Mouse (Mus musculus): ENCODE measurements around the gene Lrch3. TPM values are rescaled to one million over a fixed set of nuclear protein-coding genes. Genes with fewer than 3 reads are reported as not detected.

Gene Lrch3
- polyA plus RNA-seq, 1 experiment = 32.5 TPM

- Histone ChIP-seq H3K27ac (ENCODE audit: insufficient read depth, low read length) (no peak overlapping the region), H3K27me3 (ENCODE audit: control insufficient read depth, insufficient read depth, low read length, poor library complexity, severe bottlenecking) (no peaks in the 10 kb centered on the region), H3K36me3 (ENCODE audit: control insufficient read depth, insufficient read depth, low read length, poor library complexity, severe bottlenecking) (peaks cover 4% of the 10 kb centered on the region), H3K9me3 (replicated peaks; ENCODE audit: control insufficient read depth, insufficient read depth, low read length, poor library complexity, severe bottlenecking) (no peaks in the 10 kb centered on the region), H3K4me1 (ENCODE audit: control insufficient read depth, insufficient read depth, low read length) (no peaks in the 10 kb centered on the region), H3K9ac (ENCODE audit: low read depth, poor library complexity, severe bottlenecking) (no peak overlapping the region), H3K4me3 (ENCODE audit: low read depth, low read length) (no peak overlapping the region)
- TF ChIP-seq EP300 (IDR thresholded peaks at IDR 0.05; ENCODE audit: insufficient read depth, low read depth, low read length) = no peak
Measured at GRCm38 (mm10) chr16:32881538-32881937, 32.4 kb upstream of the Lrch3 start.

GRCm38 (mm10) chr16:32887996-32888395 is 25.9 kb upstream of the Lrch3 start:
- H3K9ac ChIP-seq (ENCODE audit: low read depth, poor library complexity, severe bottlenecking) = no peak overlapping the region
- no peaks in the 10 kb centered on the region for H3K4me1 ChIP-seq (ENCODE audit: control insufficient read depth, insufficient read depth, low read length)
- TF ChIP-seq EP300 (IDR thresholded peaks at IDR 0.05; ENCODE audit: insufficient read depth, low read depth, low read length) = no peak
- TF ChIP-seq CTCF (IDR thresholded peaks at IDR 0.05; ENCODE audit: low read depth, low read length) = peak; percentile 51
- no peak for TF ChIP-seq POLR2A (IDR thresholded peaks at IDR 0.05; ENCODE audit: insufficient read depth, low read length)
- no peaks in the 10 kb centered on the region for H3K27me3 ChIP-seq (ENCODE audit: control insufficient read depth, insufficient read depth, low read length, poor library complexity, severe bottlenecking)
- no peak overlapping the region for H3K27ac ChIP-seq (ENCODE audit: insufficient read depth, low read length)
- no peak overlapping the region for H3K4me3 ChIP-seq (ENCODE audit: low read depth, low read length)
- peaks cover 18% of the 10 kb centered on the region for H3K36me3 ChIP-seq (ENCODE audit: control insufficient read depth, insufficient read depth, low read length, poor library complexity, severe bottlenecking)
- H3K9me3 ChIP-seq (replicated peaks; ENCODE audit: control insufficient read depth, insufficient read depth, low read length, poor library complexity, severe bottlenecking) = no peaks in the 10 kb centered on the region

- no peak overlapping the region for H3K4me3 ChIP-seq (ENCODE audit: low read depth, low read length)
- H3K9me3 ChIP-seq (replicated peaks; ENCODE audit: control insufficient read depth, insufficient read depth, low read length, poor library complexity, severe bottlenecking) = no peaks in the 10 kb centered on the region
- no peaks in the 10 kb centered on the region for H3K27me3 ChIP-seq (ENCODE audit: control insufficient read depth, insufficient read depth, low read length, poor library complexity, severe bottlenecking)
- no peak for TF ChIP-seq POLR2A (IDR thresholded peaks at IDR 0.05; ENCODE audit: insufficient read depth, low read length)
- no peak for TF ChIP-seq CTCF (IDR thresholded peaks at IDR 0.05; ENCODE audit: low read depth, low read length)
- TF ChIP-seq EP300 (IDR thresholded peaks at IDR 0.05; ENCODE audit: insufficient read depth, low read depth, low read length) = no peak
- no peaks in the 10 kb centered on the region for H3K4me1 ChIP-seq (ENCODE audit: control insufficient read depth, insufficient read depth, low read length)
- no peak overlapping the region for H3K9ac ChIP-seq (ENCODE audit: low read depth, poor library complexity, severe bottlenecking)
- H3K27ac ChIP-seq (ENCODE audit: insufficient read depth, low read length) = no peak overlapping the region
- peaks cover 27% of the 10 kb centered on the region for H3K36me3 ChIP-seq (ENCODE audit: control insufficient read depth, insufficient read depth, low read length, poor library complexity, severe bottlenecking)
Measured at GRCm38 (mm10) chr16:32889881-32890280, 24.0 kb upstream of the Lrch3 start.

GRCm38 (mm10) chr16:32896126-32896525 is 17.8 kb upstream of the Lrch3 start:
- Histone ChIP-seq H3K9me3 (replicated peaks; ENCODE audit: control insufficient read depth, insufficient read depth, low read length, poor library complexity, severe bottlenecking) (no peaks in the 10 kb centered on the region), H3K36me3 (ENCODE audit: control insufficient read depth, insufficient read depth, low read length, poor library complexity, severe bottlenecking) (peaks cover 28% of the 10 kb centered on the region), H3K4me1 (ENCODE audit: control insufficient read depth, insufficient read depth, low read length) (no peaks in the 10 kb centered on the region), H3K27me3 (ENCODE audit: control insufficient read depth, insufficient read depth, low read length, poor library complexity, severe bottlenecking) (no peaks in the 10 kb centered on the region), H3K27ac (ENCODE audit: insufficient read depth, low read length) (no peak overlapping the region), H3K9ac (ENCODE audit: low read depth, poor library complexity, severe bottlenecking) (no peak overlapping the region), H3K4me3 (ENCODE audit: low read depth, low read length) (no peak overlapping the region)
- TF ChIP-seq EP300 (IDR thresholded peaks at IDR 0.05; ENCODE audit: insufficient read depth, low read depth, low read length) (no peak), POLR2A (IDR thresholded peaks at IDR 0.05; ENCODE audit: insufficient read depth, low read length) (no peak), CTCF (IDR thresholded peaks at IDR 0.05; ENCODE audit: low read depth, low read length) (no peak)

- no peaks in the 10 kb centered on the region for H3K9me3 ChIP-seq (replicated peaks; ENCODE audit: control insufficient read depth, insufficient read depth, low read length, poor library complexity, severe bottlenecking)
- H3K36me3 ChIP-seq (ENCODE audit: control insufficient read depth, insufficient read depth, low read length, poor library complexity, severe bottlenecking) = peaks cover 17% of the 10 kb centered on the region
- no peaks in the 10 kb centered on the region for H3K27me3 ChIP-seq (ENCODE audit: control insufficient read depth, insufficient read depth, low read length, poor library complexity, severe bottlenecking)
- no peak for TF ChIP-seq POLR2A (IDR thresholded peaks at IDR 0.05; ENCODE audit: insufficient read depth, low read length)
- no peak overlapping the region for H3K27ac ChIP-seq (ENCODE audit: insufficient read depth, low read length)
- H3K4me1 ChIP-seq (ENCODE audit: control insufficient read depth, insufficient read depth, low read length) = no peaks in the 10 kb centered on the region
- no peak overlapping the region for H3K9ac ChIP-seq (ENCODE audit: low read depth, poor library complexity, severe bottlenecking)
- no peak overlapping the region for H3K4me3 ChIP-seq (ENCODE audit: low read depth, low read length)
Measured at GRCm38 (mm10) chr16:32901360-32902050, 12.4 kb upstream of the Lrch3 start.

- H3K4me3 ChIP-seq (ENCODE audit: low read depth, low read length) = no peak overlapping the region
- TF ChIP-seq POLR2A (IDR thresholded peaks at IDR 0.05; ENCODE audit: insufficient read depth, low read length) (no peak), CTCF (IDR thresholded peaks at IDR 0.05; ENCODE audit: low read depth, low read length) (no peak), EP300 (IDR thresholded peaks at IDR 0.05; ENCODE audit: insufficient read depth, low read depth, low read length) (no peak)
- H3K9me3 ChIP-seq (replicated peaks; ENCODE audit: control insufficient read depth, insufficient read depth, low read length, poor library complexity, severe bottlenecking) = no peaks in the 10 kb centered on the region
- no peak overlapping the region for H3K27ac ChIP-seq (ENCODE audit: insufficient read depth, low read length)
- H3K27me3 ChIP-seq (ENCODE audit: control insufficient read depth, insufficient read depth, low read length, poor library complexity, severe bottlenecking) = no peaks in the 10 kb centered on the region
- H3K4me1 ChIP-seq (ENCODE audit: control insufficient read depth, insufficient read depth, low read length) = no peaks in the 10 kb centered on the region
- H3K36me3 ChIP-seq (ENCODE audit: control insufficient read depth, insufficient read depth, low read length, poor library complexity, severe bottlenecking) = peaks cover 21% of the 10 kb centered on the region
- H3K9ac ChIP-seq (ENCODE audit: low read depth, poor library complexity, severe bottlenecking) = no peak overlapping the region
Measured at GRCm38 (mm10) chr16:32902051-32902428, 11.9 kb upstream of the Lrch3 start.
